Mouse (Mus musculus): Measurements from ENCODE around the gene BC030870.

GRCm38 (mm10) chr8:65047801-65048200 is 81.6 kb downstream of the BC030870 start:
- TF ChIP-seq POLR2A (IDR thresholded peaks at IDR 0.05; ENCODE audit: insufficient read depth, low read length) (no peak), CTCF (IDR thresholded peaks at IDR 0.05; ENCODE audit: low read depth, low read length) (no peak)
